Mouse (Mus musculus) neutrophil, adult 83 days (primary cell): ENCODE results near the gene Tti1. TPM values are rescaled to one million over a fixed set of nuclear protein-coding genes. Genes with fewer than 3 reads are reported as not detected.

Experiments used
- total RNA-seq, 2 experiments: library from RNA; stranded (reverse); gene quantifications; one replicate each; pipeline ENCODE4 v1.2.4; 2023

The Tti1 gene
- 10 to 100 TPM; 22.1 to 22.7 TPM for total RNA-seq

GRCm38 (mm10) chr2:158028354-158028863, at the start of gene Tti1, which contains the start of gene Rprd1b:
Gene Tti1, minus strand, starts transcription at chr2:158028433.
Gene Rprd1b, plus strand, starts transcription at chr2:158028497.

Other genes starting within 250 kb of the Tti1 start
- gene Vstm2l, start 113.8 kb downstream of the Tti1 start, total RNA-seq = not detected
- gene Rprd1b, start 64 bp upstream of the Tti1 start, total RNA-seq = 10 to 100 TPM; 21.6 to 27.1 TPM
- gene Tgm2, start 118.0 kb upstream of the Tti1 start, total RNA-seq = 10 to 100 TPM in 1 of 2 experiments, 1 to 10 TPM in 1; 9.9 to 13.9 TPM
- not detected for gene D630003M21Rik, start 200.8 kb upstream of the Tti1 start, total RNA-seq
- not detected for gene Bpi, start 229.7 kb upstream of the Tti1 start, total RNA-seq